ENCODE assay signal across 7 mouse cellular contexts in the genomic region with DNA sequence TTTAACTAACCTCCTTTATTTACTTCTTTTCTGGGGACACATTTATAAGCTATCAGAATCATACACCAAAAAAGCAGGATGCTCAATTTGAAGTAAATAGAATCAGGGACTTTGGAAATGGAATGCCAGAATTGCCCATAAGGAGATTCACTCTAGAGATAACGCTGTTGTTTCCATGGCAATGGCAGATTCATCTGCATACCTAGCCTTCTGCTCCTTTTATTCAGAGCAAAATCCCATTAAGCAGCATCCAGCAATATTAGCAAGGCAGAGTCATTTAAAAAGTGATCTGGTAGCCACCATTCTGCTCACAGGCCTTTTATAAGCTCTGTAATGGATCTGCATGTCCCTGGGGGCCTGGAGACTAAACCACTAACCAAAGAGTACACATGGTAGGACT.
DNase-seq lines count a peak whose midpoint lies in the region; ATAC-seq and TF ChIP-seq lines count a peak whose summit lies in the region.
"Not testable (repeated sequence)": the region's sequence is repeated elsewhere in the genome, so short reads cannot be mapped to it uniquely, and the experiment has no call there.

No protein-coding gene starts in this region.

- H3K27me3 ChIP-seq in CH12.LX (replicated peaks); forebrain, postnatal 0 days (ENCODE audit: insufficient read depth, low read length); hindbrain, embryonic 16.5 days (replicated peaks; ENCODE audit: control insufficient read depth, insufficient read depth, low read length); midbrain, postnatal 0 days (ENCODE audit: insufficient read depth, low read length): not testable (repeated sequence)

- TF ChIP-seq RAD21 in CH12.LX (IDR thresholded peaks at IDR 0.05; ENCODE audit: low read depth, low read length): not testable (repeated sequence)

- not testable (repeated sequence) for H3K79me2 ChIP-seq in CH12.LX (replicated peaks; ENCODE audit: control insufficient read depth, extremely low read depth, insufficient read depth, poor library complexity, severe bottlenecking)

- TF ChIP-seq CTCF in CH12.LX (conservative IDR thresholded peaks at IDR 0.05 in 1 of 2, IDR thresholded peaks at IDR 0.05 in 1 of 2; ENCODE audit: low read depth in 2 of 2, low read length in 2 of 2); brain, embryonic 14.5 days (IDR thresholded peaks at IDR 0.05; ENCODE audit: borderline replicate concordance, extremely low read depth, insufficient read depth, insufficient read length); forebrain, postnatal 0 days (IDR thresholded peaks at IDR 0.05; ENCODE audit: low read depth); midbrain, postnatal 0 days (IDR thresholded peaks at IDR 0.05): not testable (repeated sequence)

- H3K27ac ChIP-seq in CH12.LX (ENCODE audit: insufficient read depth, low read depth); forebrain, postnatal 0 days (ENCODE audit: low read depth, low read length); hindbrain, embryonic 16.5 days (ENCODE audit: low read depth, low read length); midbrain, postnatal 0 days (ENCODE audit: low read depth, low read length): not testable (repeated sequence)

- peak; percentile 7 for DNase-seq in CH12.LX (ENCODE audit: extremely low read depth)
- DNase-seq in brain, embryonic 14.5 days (ENCODE audit: low read depth): peak; percentile 14
- peak; percentile 4 for DNase-seq in forebrain, postnatal 0 days
- DNase-seq in layer of hippocampus, adult 9-11 months: peak; percentile 2
- DNase-seq in midbrain, postnatal 0 days (ENCODE audit: low spot score): peak; percentile 28
- peak; percentile 2 for DNase-seq in right cerebral cortex, postnatal 25 days

- H3K4me2 ChIP-seq in CH12.LX (ENCODE audit: insufficient read depth, low read depth, poor library complexity, severe bottlenecking); forebrain, postnatal 0 days (ENCODE audit: low read depth); hindbrain, embryonic 16.5 days (ENCODE audit: low read length); midbrain, postnatal 0 days (ENCODE audit: low read depth, low read length, poor library complexity, severe bottlenecking): not testable (repeated sequence)

- H3K9me3 ChIP-seq in CH12.LX (replicated peaks; ENCODE audit: low read length); forebrain, postnatal 0 days (ENCODE audit: low read length); hindbrain, embryonic 16.5 days (ENCODE audit: control insufficient read depth, low read length); midbrain, postnatal 0 days (ENCODE audit: low read length): not testable (repeated sequence)

- H3K4me1 ChIP-seq in CH12.LX (ENCODE audit: control insufficient read depth in 1 of 2, insufficient read depth in 2 of 2); forebrain, postnatal 0 days (ENCODE audit: insufficient read depth); hindbrain, embryonic 16.5 days (ENCODE audit: control insufficient read depth, insufficient read depth, low read depth, low read length); midbrain, postnatal 0 days (ENCODE audit: insufficient read depth, low read length): not testable (repeated sequence)

- WGBS in forebrain, postnatal 0 days: 70% methylated on average over 1 of the region's 1 CpGs
- 68% methylated on average over 1 of the region's 1 CpGs for WGBS in hindbrain, embryonic 16.5 days
- WGBS in midbrain, postnatal 0 days: 64% methylated on average over 1 of the region's 1 CpGs

- in situ Hi-C loops in CH12.LX (cut with MboI; ENCODE audit: low pct_ligation_motif_present, low pct_unique_long_range_greater_than_20kb, low sequenced_read_pairs): not testable (repeated sequence)

- H3K9ac ChIP-seq in CH12.LX (ENCODE audit: insufficient read depth, low read depth); forebrain, postnatal 0 days; hindbrain, embryonic 16.5 days (ENCODE audit: low read depth, low read length); midbrain, postnatal 0 days (replicated peaks; ENCODE audit: low read length, poor library complexity, severe bottlenecking): not testable (repeated sequence)

- not testable (repeated sequence) for TF ChIP-seq POLR2A in CH12.LX (IDR thresholded peaks at IDR 0.05; ENCODE audit: low read depth, low read length); brain, embryonic 14.5 days (IDR thresholded peaks at IDR 0.05; ENCODE audit: borderline replicate concordance, extremely low read depth, insufficient read depth, insufficient read length, poor library complexity, severe bottlenecking)

- ATAC-seq in forebrain, postnatal 0 days: not testable (repeated sequence)
- peak; percentile 56; the same call in 1 of the 2 replicates for ATAC-seq in hindbrain, embryonic 16.5 days
- ATAC-seq in midbrain, postnatal 0 days (ENCODE audit: low FRiP score): peak; percentile 56; the same call in 1 of the 2 replicates

- H3K4me3 ChIP-seq in CH12.LX (replicated peaks in 1 of 3; ENCODE audit: low read depth in 2 of 3, low read length in 2 of 3, poor library complexity in 1 of 3); forebrain, postnatal 0 days (ENCODE audit: low read depth, low read length); hindbrain, embryonic 16.5 days (ENCODE audit: low read length); midbrain, postnatal 0 days (ENCODE audit: low read depth, low read length): not testable (repeated sequence)

- dilution Hi-C loops in CH12.LX (cut with MboI; ENCODE audit: extremely low pct_ligation_motif_present, extremely low pct_unique_long_range_greater_than_20kb, low sequenced_read_pairs): not testable (repeated sequence)

- not testable (repeated sequence) for TF ChIP-seq EP300 in CH12.LX (IDR thresholded peaks at IDR 0.05; ENCODE audit: low read length)

- H3K36me3 ChIP-seq in CH12.LX (replicated peaks in 1 of 2; ENCODE audit: control insufficient read depth in 1 of 2, insufficient read depth in 1 of 2, low read length in 1 of 2); forebrain, postnatal 0 days (ENCODE audit: insufficient read depth); hindbrain, embryonic 16.5 days (ENCODE audit: control insufficient read depth, insufficient read depth, low read length); midbrain, postnatal 0 days (ENCODE audit: insufficient read depth, low read length): not testable (repeated sequence)
